Comparison of ENCODE assay signal across 8 mouse cellular contexts in genomic region chr7:80269751-80270255, GRCm38 (mm10). TPM values are rescaled to one million over a fixed set of nuclear protein-coding genes. Genes with fewer than 3 reads are reported as not detected.
DNase-seq lines count a peak whose midpoint lies in the region; ATAC-seq and TF ChIP-seq lines count a peak whose summit lies in the region.

No protein-coding gene starts in this region.

- WGBS in spleen, adult 2 months, result under 1% methylated on average over 23 of the region's 23 CpGs
- WGBS in hindbrain, embryonic 10.5 days, result 1% methylated on average over 23 of the region's 23 CpGs
- under 1% methylated on average over 23 of the region's 23 CpGs for WGBS in liver, embryonic 11.5 days
- WGBS in neural tube, embryonic 13.5 days, result under 1% methylated on average over 23 of the region's 23 CpGs

- DNase-seq in adrenal gland, adult 8-10 months, result peak; percentile 54
- DNase-seq in adrenal gland, adult 18-20 months (ENCODE audit: low spot score in 2 of 2), result no peak
- DNase-seq in spleen, adult 2 months (ENCODE audit: low read depth in 1 of 2, low spot score in 2 of 2), result no peak
- no peak for DNase-seq in spleen, adult 18-20 months
- DNase-seq in hindbrain, embryonic 10.5 days (ENCODE audit: low spot score), result no peak
- no peak for DNase-seq in liver, embryonic 11.5 days (ENCODE audit: low spot score)
- DNase-seq in spleen, postnatal 36 days (ENCODE audit: low spot score in 2 of 2), result no peak

- H3K27me3 ChIP-seq in spleen, adult 2 months (ENCODE audit: control insufficient read depth, insufficient read depth, low read length), result no peaks in the 10 kb centered on the region
- H3K27me3 ChIP-seq in hindbrain, embryonic 10.5 days (ENCODE audit: insufficient read depth, poor library complexity, severe bottlenecking), result no peaks in the 10 kb centered on the region
- no peaks in the 10 kb centered on the region for H3K27me3 ChIP-seq in liver, embryonic 11.5 days (replicated peaks; ENCODE audit: control insufficient read depth, insufficient read depth, low read length)
- no peaks in the 10 kb centered on the region for H3K27me3 ChIP-seq in neural tube, embryonic 13.5 days

- peaks cover 4% of the 10 kb centered on the region for H3K36me3 ChIP-seq in spleen, adult 2 months (ENCODE audit: control insufficient read depth, insufficient read depth, low read length)
- peaks cover 55% of the 10 kb centered on the region for H3K36me3 ChIP-seq in hindbrain, embryonic 10.5 days
- H3K36me3 ChIP-seq in liver, embryonic 11.5 days (ENCODE audit: control insufficient read depth, insufficient read depth, low read length), result peaks cover 31% of the 10 kb centered on the region
- peaks cover 60% of the 10 kb centered on the region for H3K36me3 ChIP-seq in neural tube, embryonic 13.5 days

- H3K4me3 ChIP-seq in spleen, adult 2 months (ENCODE audit: extremely low read depth, insufficient read depth, insufficient read length), result peak overlapping the region; percentile 92
- H3K4me3 ChIP-seq in hindbrain, embryonic 10.5 days, result peak overlapping the region; percentile 87
- peak overlapping the region; percentile 79 for H3K4me3 ChIP-seq in liver, embryonic 11.5 days (ENCODE audit: low read depth, low read length)
- H3K4me3 ChIP-seq in neural tube, embryonic 13.5 days, result peak overlapping the region; percentile 74

- peak; percentile 67 for ATAC-seq in liver, embryonic 11.5 days (replicated peaks; ENCODE audit: low FRiP score)
- ATAC-seq in neural tube, embryonic 13.5 days (ENCODE audit: low read depth), result peak; percentile 44

- H3K4me2 ChIP-seq in liver, embryonic 11.5 days, result peak overlapping the region; percentile 90
- peak overlapping the region; percentile 94 for H3K4me2 ChIP-seq in neural tube, embryonic 13.5 days

- TF ChIP-seq POLR2A in spleen, adult 2 months (IDR thresholded peaks at IDR 0.05; ENCODE audit: low read depth, low read length), result no peak

- no peak for TF ChIP-seq CTCF in spleen, adult 2 months (IDR thresholded peaks at IDR 0.05; ENCODE audit: extremely low read depth, insufficient read depth, insufficient read length, insufficient replicate concordance)

- H3K27ac ChIP-seq in spleen, adult 2 months (ENCODE audit: insufficient read depth, low read length), result no peak overlapping the region
- H3K27ac ChIP-seq in hindbrain, embryonic 10.5 days, result peak overlapping the region; percentile 86
- H3K27ac ChIP-seq in liver, embryonic 11.5 days (ENCODE audit: low read depth, low read length), result 0 out of 2 replicates have a peak overlapping the region, but pooled peaks have one; percentile 13
- H3K27ac ChIP-seq in neural tube, embryonic 13.5 days (replicated peaks), result peak overlapping the region; percentile 76

- peaks cover 4% of the 10 kb centered on the region; the same call in 1 of the 2 replicates for H3K4me1 ChIP-seq in spleen, adult 2 months (ENCODE audit: control insufficient read depth, insufficient read depth, insufficient read length)
- H3K4me1 ChIP-seq in hindbrain, embryonic 10.5 days (replicated peaks), result peaks cover 21% of the 10 kb centered on the region
- peaks cover 12% of the 10 kb centered on the region for H3K4me1 ChIP-seq in liver, embryonic 11.5 days (replicated peaks; ENCODE audit: control insufficient read depth, insufficient read depth, low read length)
- H3K4me1 ChIP-seq in neural tube, embryonic 13.5 days (replicated peaks), result peaks cover 27% of the 10 kb centered on the region

- H3K9me3 ChIP-seq in hindbrain, embryonic 10.5 days, result peaks cover 15% of the 10 kb centered on the region
- peaks cover 2% of the 10 kb centered on the region; the same call in 1 of the 2 replicates for H3K9me3 ChIP-seq in liver, embryonic 11.5 days (ENCODE audit: control insufficient read depth, low read length)
- peaks cover 16% of the 10 kb centered on the region for H3K9me3 ChIP-seq in neural tube, embryonic 13.5 days

- peak overlapping the region; percentile 74 for H3K9ac ChIP-seq in liver, embryonic 11.5 days (ENCODE audit: low read depth, low read length)
- H3K9ac ChIP-seq in neural tube, embryonic 13.5 days, result peak overlapping the region; percentile 86

RNA-seq across cellular contexts. Expression of gene Vps33b, which starts 0.4 kb away (rescaled TPM):
- total RNA-seq in adrenal gland, adult 8-10 months (2022), result 10 to 100 TPM; 21.3 to 31.9 (median 28.8) TPM
- total RNA-seq in adrenal gland, adult 18-20 months (2021), result 10 to 100 TPM; 14.9 to 26.6 TPM
- 10.4 and 11.0 TPM in 2 replicates for polyA plus RNA-seq in spleen, adult 2 months (2012; rRNA removed)
- polyA plus RNA-seq in hindbrain, embryonic 10.5 days (2016; fragmentation: Nextera tagmentation; extraction: Ambion mirVana), result 16.6 and 19.6 TPM in 2 replicates
- polyA plus RNA-seq in liver, embryonic 11.5 days (2014; fragmentation: Nextera tagmentation; extraction: Ambion mirVana), result 20.8 and 24.4 TPM in 2 replicates
- polyA plus RNA-seq in neural tube, embryonic 13.5 days (2015; fragmentation: Nextera tagmentation; extraction: Ambion mirVana), result 23.7 and 27.7 TPM in 2 replicates

RNA-seq across cellular contexts. Expression of gene Ngrn, which starts 8.8 kb away (rescaled TPM):
- 10 to 100 TPM; 54.9 to 59.1 (median 57.7) TPM for total RNA-seq in adrenal gland, adult 8-10 months (2022)
- total RNA-seq in adrenal gland, adult 18-20 months (2021), result 10 to 100 TPM; 40.7 to 41.4 TPM
- polyA plus RNA-seq in spleen, adult 2 months (2012; rRNA removed), result 14.9 and 21.5 TPM in 2 replicates
- polyA plus RNA-seq in hindbrain, embryonic 10.5 days (2016; fragmentation: Nextera tagmentation; extraction: Ambion mirVana), result 40.4 and 47.4 TPM in 2 replicates
- polyA plus RNA-seq in liver, embryonic 11.5 days (2014; fragmentation: Nextera tagmentation; extraction: Ambion mirVana), result 55.1 and 58.4 TPM in 2 replicates
- polyA plus RNA-seq in neural tube, embryonic 13.5 days (2015; fragmentation: Nextera tagmentation; extraction: Ambion mirVana), result 57.5 and 62.6 TPM in 2 replicates

RNA-seq across cellular contexts. Expression of gene Ttll13, which starts 23.6 kb away (rescaled TPM):
- total RNA-seq in adrenal gland, adult 8-10 months (2022), result 1 to 10 TPM; 1.7 to 2.2 (median 1.9) TPM
- 1 to 10 TPM; 1.2 to 1.7 TPM for total RNA-seq in adrenal gland, adult 18-20 months (2021)
- 0.25 and 0.31 TPM in 2 replicates for polyA plus RNA-seq in spleen, adult 2 months (2012; rRNA removed)
- polyA plus RNA-seq in hindbrain, embryonic 10.5 days (2016; fragmentation: Nextera tagmentation; extraction: Ambion mirVana), result 0.70 and 0.98 TPM in 2 replicates
- polyA plus RNA-seq in liver, embryonic 11.5 days (2014; fragmentation: Nextera tagmentation; extraction: Ambion mirVana), result 0.52 and 1.6 TPM in 2 replicates
- 1.6 and 2.8 TPM in 2 replicates for polyA plus RNA-seq in neural tube, embryonic 13.5 days (2015; fragmentation: Nextera tagmentation; extraction: Ambion mirVana)

RNA-seq across cellular contexts. Expression of gene Prc1, which starts 24.4 kb away (rescaled TPM):
- 1 to 10 TPM; 2.7 to 8.1 (median 3.7) TPM for total RNA-seq in adrenal gland, adult 8-10 months (2022)
- total RNA-seq in adrenal gland, adult 18-20 months (2021), result 1 to 10 TPM; 3.6 to 4.6 TPM
- 12.2 and 15.8 TPM in 2 replicates for polyA plus RNA-seq in spleen, adult 2 months (2012; rRNA removed)
- polyA plus RNA-seq in hindbrain, embryonic 10.5 days (2016; fragmentation: Nextera tagmentation; extraction: Ambion mirVana), result 175 and 232 TPM in 2 replicates
- polyA plus RNA-seq in liver, embryonic 11.5 days (2014; fragmentation: Nextera tagmentation; extraction: Ambion mirVana), result 148 and 178 TPM in 2 replicates
- polyA plus RNA-seq in neural tube, embryonic 13.5 days (2015; fragmentation: Nextera tagmentation; extraction: Ambion mirVana), result 38.3 and 48.2 TPM in 2 replicates

RNA-seq across cellular contexts. Expression of gene Gdpgp1, which starts 37.1 kb away (rescaled TPM):
- total RNA-seq in adrenal gland, adult 8-10 months (2022), result 1 to 10 TPM; 4.2 to 6.1 (median 5.3) TPM
- 1 to 10 TPM; 3.8 to 4.1 TPM for total RNA-seq in adrenal gland, adult 18-20 months (2021)
- polyA plus RNA-seq in spleen, adult 2 months (2012; rRNA removed), result 3.0 and 3.7 TPM in 2 replicates
- 6.2 and 6.5 TPM in 2 replicates for polyA plus RNA-seq in hindbrain, embryonic 10.5 days (2016; fragmentation: Nextera tagmentation; extraction: Ambion mirVana)
- 6.5 and 7.4 TPM in 2 replicates for polyA plus RNA-seq in liver, embryonic 11.5 days (2014; fragmentation: Nextera tagmentation; extraction: Ambion mirVana)
- 4.5 TPM in 2 replicates for polyA plus RNA-seq in neural tube, embryonic 13.5 days (2015; fragmentation: Nextera tagmentation; extraction: Ambion mirVana)
